Mouse (Mus musculus) kidney, embryonic 14.5 days (tissue): ENCODE measurements at regions not wholly inside any gene's neighbourhood (a gene's known extent, or its start where the extent isn't known, plus 50 kb on each side); places are given as distances from the start of the nearest gene placed in this dataset.

Experiments used
- ATAC-seq: fragments of 200-750 bp; cut with Nextera tagmentation; 2 replicates; pipeline ENCODE4 v1.8.0; 2017; ENCODE audit warnings: moderate number of reproducible peaks, mild to moderate bottlenecking, moderate TSS enrichment, moderate library complexity; ENCODE audit not compliant: low FRiP score, low TSS enrichment
- H3K27ac ChIP-seq: fragments of 300-500 bp; sonication (generic); 2 replicates; pipeline ENCODE4 v1.5.1; 2014; ENCODE audit warnings: low read depth, mild to moderate bottlenecking, low read length, moderate library complexity, mixed read lengths
- H3K27me3 ChIP-seq: fragments of 300-500 bp; sonication (generic); 2 replicates; pipeline ENCODE4 v1.6.1; 2014; ENCODE audit warnings: mild to moderate bottlenecking, low read length; ENCODE audit not compliant: control insufficient read depth, insufficient read depth
- H3K36me3 ChIP-seq: fragments of 300-500 bp; sonication (generic); 2 replicates; pipeline ENCODE4 v1.6.1; 2014; ENCODE audit warnings: low read length, mixed read lengths; ENCODE audit not compliant: control insufficient read depth, insufficient read depth
- H3K4me1 ChIP-seq: fragments of 300-500 bp; sonication (generic); 2 replicates; pipeline ENCODE4 v1.6.1; 2014; ENCODE audit warnings: low read length, mixed read lengths; ENCODE audit not compliant: control insufficient read depth, insufficient read depth
- H3K4me2 ChIP-seq: fragments of 300-500 bp; sonication (generic); replicated peaks from 2 replicates; pipeline ENCODE4 v1.6.1; 2014; ENCODE audit warnings: low read depth, mild to moderate bottlenecking, low read length
- H3K4me3 ChIP-seq: fragments of 300-500 bp; sonication (generic); 2 replicates; pipeline ENCODE4 v1.5.1; 2014; ENCODE audit warnings: mild to moderate bottlenecking, low read length
- H3K9ac ChIP-seq: fragments of 300-500 bp; sonication (generic); 2 replicates; pipeline ENCODE4 v1.6.1; 2014; ENCODE audit warnings: low read depth, mild to moderate bottlenecking, low read length, moderate library complexity
- H3K9me3 ChIP-seq: fragments of 300-500 bp; sonication (generic); 2 replicates; pipeline ENCODE4 v1.6.1; 2016; ENCODE audit warnings: low read length; ENCODE audit not compliant: control insufficient read depth
- WGBS: fragments of 180-500 bp; shearing (Covaris S2); extraction: QIAGEN DNeasy Blood & Tissue Kit; methylation state at CpG from one replicate; pipeline ENCODE4 v1.1.7; 2014; 5-methylcytosine and 5-hydroxymethylcytosine counted together

- Histone ChIP-seq H3K4me2 (no peak overlapping the region), H3K4me1 (no peaks in the 10 kb centered on the region), H3K27me3 (no peaks in the 10 kb centered on the region), H3K27ac (no peak overlapping the region), H3K4me3 (no peak overlapping the region), H3K36me3 (no peaks in the 10 kb centered on the region), H3K9ac (no peak overlapping the region), H3K9me3 (no peaks in the 10 kb centered on the region)
- ATAC-seq, result no peak
Measured at GRCm38 (mm10) chr9:92890063-92890462, 348.0 kb downstream of the Plod2 start.

- Histone ChIP-seq H3K9ac (no peak overlapping the region), H3K9me3 (no peaks in the 10 kb centered on the region), H3K36me3 (no peaks in the 10 kb centered on the region), H3K27me3 (no peaks in the 10 kb centered on the region), H3K4me2 (no peak overlapping the region), H3K4me1 (no peaks in the 10 kb centered on the region), H3K27ac (no peak overlapping the region), H3K4me3 (no peak overlapping the region)
- 72% methylated on average over 4 of the region's 4 CpGs for whole genome bisulfite sequencing
- no peak for ATAC-seq
Measured at GRCm38 (mm10) chr9:92899733-92900132, 357.7 kb downstream of the Plod2 start.

GRCm38 (mm10) chr9:92907102-92907501 lies 365.1 kb downstream of the Plod2 start:
- Histone ChIP-seq H3K27ac (no peak overlapping the region), H3K27me3 (no peaks in the 10 kb centered on the region)

GRCm38 (mm10) chr9:92919396-92919795 lies 377.4 kb downstream of the Plod2 start:
- ATAC-seq, result peak; percentile 24; the same call in 1 of the 2 replicates
- Histone ChIP-seq H3K9ac (no peak overlapping the region), H3K4me2 (no peak overlapping the region), H3K36me3 (no peaks in the 10 kb centered on the region), H3K4me3 (no peak overlapping the region), H3K4me1 (no peaks in the 10 kb centered on the region), H3K27me3 (no peaks in the 10 kb centered on the region), H3K9me3 (no peaks in the 10 kb centered on the region), H3K27ac (no peak overlapping the region)
- 67% methylated on average over 1 of the region's 1 CpGs for WGBS

More at GRCm38 (mm10) chr9:92907102-92907501, 365.1 kb downstream of the Plod2 start:
- ATAC-seq, result no peak
- H3K9ac ChIP-seq, result no peak overlapping the region
- no peak overlapping the region for H3K4me2 ChIP-seq
- H3K9me3 ChIP-seq, result no peaks in the 10 kb centered on the region
- no peak overlapping the region for H3K4me3 ChIP-seq
- H3K36me3 ChIP-seq, result no peaks in the 10 kb centered on the region
- H3K4me1 ChIP-seq, result no peaks in the 10 kb centered on the region

- ATAC-seq, result no peak
- H3K4me3 ChIP-seq, result no peak overlapping the region
- H3K27me3 ChIP-seq, result no peaks in the 10 kb centered on the region
- no peaks in the 10 kb centered on the region for H3K36me3 ChIP-seq
- no peaks in the 10 kb centered on the region for H3K4me1 ChIP-seq
- 40% methylated on average over 6 of the region's 6 CpGs for WGBS
- H3K27ac ChIP-seq, result no peak overlapping the region
- peaks cover 6% of the 10 kb centered on the region; the same call in 1 of the 2 replicates for H3K9me3 ChIP-seq
- H3K9ac ChIP-seq, result no peak overlapping the region
- H3K4me2 ChIP-seq, result no peak overlapping the region
Measured at GRCm38 (mm10) chr9:92930231-92930966, 388.4 kb downstream of the Plod2 start.

GRCm38 (mm10) chr9:92937802-92938201 lies 395.8 kb downstream of the Plod2 start:
- H3K4me1 ChIP-seq, result no peaks in the 10 kb centered on the region
- no peak for ATAC-seq
- H3K9ac ChIP-seq, result no peak overlapping the region
- no peak overlapping the region for H3K27ac ChIP-seq
- H3K4me3 ChIP-seq, result no peak overlapping the region
- no peaks in the 10 kb centered on the region for H3K36me3 ChIP-seq
- peaks cover 6% of the 10 kb centered on the region; the same call in 1 of the 2 replicates for H3K9me3 ChIP-seq
- 88% methylated on average over 1 of the region's 1 CpGs for WGBS
- H3K27me3 ChIP-seq, result no peaks in the 10 kb centered on the region
- no peak overlapping the region for H3K4me2 ChIP-seq

GRCm38 (mm10) chr9:92950092-92950491 lies 408.1 kb downstream of the Plod2 start:
- no peak overlapping the region for H3K4me2 ChIP-seq
- ATAC-seq, result no peak
- H3K9ac ChIP-seq, result no peak overlapping the region
- H3K4me3 ChIP-seq, result no peak overlapping the region
- no peaks in the 10 kb centered on the region for H3K9me3 ChIP-seq
- H3K27ac ChIP-seq, result no peak overlapping the region
- no peaks in the 10 kb centered on the region for H3K4me1 ChIP-seq
- no peaks in the 10 kb centered on the region for H3K36me3 ChIP-seq
- H3K27me3 ChIP-seq, result no peaks in the 10 kb centered on the region

- WGBS, result 92% methylated on average over 1 of the region's 1 CpGs
- no peaks in the 10 kb centered on the region for H3K9me3 ChIP-seq
- H3K4me3 ChIP-seq, result no peak overlapping the region
- no peaks in the 10 kb centered on the region for H3K27me3 ChIP-seq
- H3K4me2 ChIP-seq, result no peak overlapping the region
- no peak overlapping the region for H3K27ac ChIP-seq
- no peak for ATAC-seq
- no peaks in the 10 kb centered on the region for H3K4me1 ChIP-seq
- H3K36me3 ChIP-seq, result no peaks in the 10 kb centered on the region
- no peak overlapping the region for H3K9ac ChIP-seq
Measured at GRCm38 (mm10) chr9:92963275-92963674, 421.3 kb downstream of the Plod2 start.

- no peak overlapping the region for H3K4me2 ChIP-seq
- no peaks in the 10 kb centered on the region for H3K36me3 ChIP-seq
- no peaks in the 10 kb centered on the region for H3K27me3 ChIP-seq
- no peak overlapping the region for H3K4me3 ChIP-seq
- no peaks in the 10 kb centered on the region for H3K4me1 ChIP-seq
- no peak overlapping the region for H3K9ac ChIP-seq
- H3K9me3 ChIP-seq, result no peaks in the 10 kb centered on the region
- H3K27ac ChIP-seq, result no peak overlapping the region
- WGBS, result 52% methylated on average over 6 of the region's 6 CpGs
- ATAC-seq, result no peak
Measured at GRCm38 (mm10) chr9:92991759-92992158, 449.7 kb downstream of the Plod2 start.
